Mouse (Mus musculus): ENCODE results near the gene Yars.

Gene Yars

GRCm38 (mm10) chr4:129189542-129190519, at the start of gene Yars, which contains the start of gene S100pbp:
TSS of gene Yars (plus strand) at chr4:129189760.
TSS of gene S100pbp (minus strand) at chr4:129189727.
- DNase-seq (ENCODE audit: low spot score): peak; percentile 99

GRCm38 (mm10) chr4:129140808-129141207, 48.8 kb upstream of the Yars start:
- peak; percentile 64 for DNase-seq (ENCODE audit: low spot score)

GRCm38 (mm10) chr4:129141560-129142438, 47.8 kb upstream of the Yars start:
- no peak for DNase-seq (ENCODE audit: low spot score)

- DNase-seq (ENCODE audit: low spot score): no peak
These were observed 47.0 kb upstream of the Yars start for GRCm38 (mm10) chr4:129142439-129143045.

- no peak for DNase-seq (ENCODE audit: low spot score)
These were observed 46.1 kb upstream of the Yars start for GRCm38 (mm10) chr4:129143509-129143908.

GRCm38 (mm10) chr4:129144401-129145367, 44.9 kb upstream of the Yars start:
- DNase-seq (ENCODE audit: low spot score): no peak

GRCm38 (mm10) chr4:129145411-129145810, 44.1 kb upstream of the Yars start:
- DNase-seq (ENCODE audit: low spot score): no peak

GRCm38 (mm10) chr4:129145943-129146342, 43.6 kb upstream of the Yars start:
- DNase-seq (ENCODE audit: low spot score): no peak

- DNase-seq (ENCODE audit: low spot score): no peak
These were observed 43.2 kb upstream of the Yars start for GRCm38 (mm10) chr4:129146392-129146791.

GRCm38 (mm10) chr4:129147552-129148103, 41.9 kb upstream of the Yars start:
- DNase-seq (ENCODE audit: low spot score): no peak

GRCm38 (mm10) chr4:129149321-129149720, 40.2 kb upstream of the Yars start:
- DNase-seq (ENCODE audit: low spot score): no peak

- DNase-seq (ENCODE audit: low spot score): no peak
These were observed 38.2 kb upstream of the Yars start for GRCm38 (mm10) chr4:129151276-129151811.

- no peak for DNase-seq (ENCODE audit: low spot score)
These were observed 32.0 kb upstream of the Yars start for GRCm38 (mm10) chr4:129157541-129157940.

GRCm38 (mm10) chr4:129158549-129158948, 31.0 kb upstream of the Yars start:
- DNase-seq (ENCODE audit: low spot score): peak; percentile 49

- DNase-seq (ENCODE audit: low spot score): no peak
These were observed 28.5 kb upstream of the Yars start for GRCm38 (mm10) chr4:129161076-129161475.

- no peak for DNase-seq (ENCODE audit: low spot score)
These were observed 27.8 kb upstream of the Yars start for GRCm38 (mm10) chr4:129161581-129162255.

GRCm38 (mm10) chr4:129172529-129172928, 17.0 kb upstream of the Yars start:
- DNase-seq (ENCODE audit: low spot score): no peak

GRCm38 (mm10) chr4:129179560-129179959, 10.0 kb upstream of the Yars start:
- no peak for DNase-seq (ENCODE audit: low spot score)

GRCm38 (mm10) chr4:129188041-129188659, 1.4 kb upstream of the Yars start:
- no peak for DNase-seq (ENCODE audit: low spot score)
